Mouse (Mus musculus) thymus, postnatal 14 days (tissue): ENCODE measurements at regions not wholly inside any gene's neighbourhood (a gene's known extent, or its start where the extent isn't known, plus 50 kb on each side); places are given as distances from the start of the nearest gene placed in this dataset.

ENCODE experiments used
- DNase-seq: peaks from one replicate; pipeline ENCODE4 v3.0.0; 2021

- no peak for DNase-seq
Measured at GRCm38 (mm10) chr1:137926326-137926725, 249.2 kb downstream of the Ptprc start.

DNA sequence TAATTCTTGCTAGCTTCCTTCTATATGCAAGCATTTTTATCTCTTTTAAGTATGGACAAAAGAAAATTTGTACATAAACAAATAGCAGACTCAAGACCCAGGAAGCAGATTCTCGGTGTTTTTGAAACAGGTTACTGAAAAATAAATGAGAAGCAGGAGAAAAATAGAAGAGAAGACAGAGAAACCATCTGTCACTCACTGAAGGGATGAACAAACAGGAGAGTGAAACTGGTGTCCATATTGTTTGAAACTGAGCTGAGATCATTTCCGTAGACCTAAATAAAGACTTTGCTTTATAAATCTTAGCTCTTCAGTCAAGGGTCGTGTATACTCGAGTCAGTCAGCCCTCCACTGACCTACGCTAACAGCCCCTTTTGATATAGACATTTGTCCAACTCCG lies 251.4 kb downstream of the Ptprc start:
- no peak for DNase-seq

DNA sequence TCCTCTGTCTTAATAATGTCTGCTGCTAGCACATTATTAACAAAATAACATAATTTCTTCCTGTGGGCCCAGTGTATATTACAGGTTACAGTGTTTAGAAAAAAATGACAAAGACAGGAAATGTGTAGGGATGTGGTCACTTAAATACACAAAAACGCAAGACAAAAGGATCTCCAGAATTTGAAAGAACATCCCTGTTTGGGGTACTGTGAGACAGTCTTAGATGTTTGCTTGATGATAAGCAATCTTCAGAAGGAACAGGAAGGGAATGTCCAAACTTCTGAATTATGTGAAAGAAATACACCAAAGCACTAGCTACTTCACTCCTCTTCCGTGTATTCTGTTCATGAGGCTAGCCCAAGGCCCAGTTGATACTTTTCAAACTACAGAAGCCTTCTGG lies 251.8 kb downstream of the Ptprc start:
- DNase-seq = no peak

DNA sequence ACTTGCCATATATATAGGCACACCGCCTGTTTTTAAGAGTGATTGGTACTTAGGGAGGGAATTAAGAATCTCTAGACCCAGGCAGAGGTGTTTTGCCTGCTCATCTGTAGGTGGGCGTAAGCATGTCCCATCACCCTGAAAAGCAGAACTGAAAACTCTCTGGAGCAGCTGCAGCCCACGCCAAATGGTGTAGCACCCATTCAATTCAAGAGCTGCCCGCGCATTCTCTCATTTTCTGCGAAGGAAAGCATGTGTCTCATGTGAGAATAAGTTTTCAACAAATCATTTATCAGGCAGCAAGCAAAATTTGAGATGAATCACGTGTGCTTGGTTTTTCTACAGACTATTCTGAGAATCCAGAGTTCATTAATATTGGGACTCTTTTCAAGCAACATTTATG lies 252.7 kb downstream of the Ptprc start:
- peak; percentile 23 for DNase-seq

GRCm38 (mm10) chr1:137921592-137921991 lies 253.9 kb downstream of the Ptprc start:
- DNase-seq = peak; percentile 14

GRCm38 (mm10) chr1:137919739-137920563 lies 255.6 kb downstream of the Ptprc start:
- DNase-seq = peak; percentile 3

DNA sequence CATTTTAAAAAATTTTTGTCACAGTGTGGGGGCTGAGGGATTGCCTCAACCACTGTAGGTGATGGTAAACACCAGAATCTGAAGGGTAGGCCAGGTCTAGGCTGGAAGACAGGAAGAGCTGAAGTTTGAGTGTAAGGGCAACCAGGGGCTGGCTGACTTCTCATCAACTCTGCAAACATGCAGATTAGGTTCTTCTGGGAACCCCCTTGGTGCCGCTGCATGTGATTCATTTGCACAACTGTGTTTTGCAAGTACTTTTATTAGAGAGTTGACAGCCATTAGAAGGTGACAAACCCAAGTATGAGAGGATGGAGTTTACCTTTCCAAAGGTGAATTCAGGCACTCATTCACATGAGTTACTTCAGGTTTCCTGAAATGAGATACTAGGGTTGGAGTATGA lies 258.1 kb downstream of the Ptprc start:
- DNase-seq = peak; percentile 33

GRCm38 (mm10) chr1:137906883-137907282 lies 268.6 kb downstream of the Ptprc start:
- DNase-seq = no peak

GRCm38 (mm10) chr1:137906477-137906876 lies 269.0 kb downstream of the Ptprc start:
- DNase-seq = no peak

DNA sequence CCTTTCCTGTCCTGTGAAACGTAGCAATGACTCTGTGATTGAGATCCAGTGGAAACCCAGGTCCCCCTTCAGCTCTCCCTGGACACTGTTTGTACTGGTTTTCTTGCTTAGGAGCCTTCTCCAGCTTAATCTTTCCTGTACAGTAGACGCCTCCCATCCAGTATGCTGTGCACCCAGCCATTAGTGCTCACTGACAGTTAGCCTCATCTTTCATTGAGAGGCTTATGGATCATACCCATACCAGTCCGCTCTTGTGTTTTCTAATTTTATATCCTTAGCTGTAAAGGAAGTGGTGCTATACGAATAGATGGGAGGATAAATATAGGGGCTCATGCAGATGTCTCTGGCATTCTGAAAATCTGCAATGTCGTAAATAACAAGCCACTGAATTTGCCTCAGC lies 269.9 kb downstream of the Ptprc start:
- no peak for DNase-seq

GRCm38 (mm10) chr1:137903351-137903750 lies 272.2 kb downstream of the Ptprc start:
- no peak for DNase-seq

GRCm38 (mm10) chr1:137902859-137903258 lies 272.6 kb downstream of the Ptprc start:
- peak; percentile 32 for DNase-seq

- no peak for DNase-seq
Measured at GRCm38 (mm10) chr1:137901996-137902395, 273.5 kb downstream of the Ptprc start.

DNA sequence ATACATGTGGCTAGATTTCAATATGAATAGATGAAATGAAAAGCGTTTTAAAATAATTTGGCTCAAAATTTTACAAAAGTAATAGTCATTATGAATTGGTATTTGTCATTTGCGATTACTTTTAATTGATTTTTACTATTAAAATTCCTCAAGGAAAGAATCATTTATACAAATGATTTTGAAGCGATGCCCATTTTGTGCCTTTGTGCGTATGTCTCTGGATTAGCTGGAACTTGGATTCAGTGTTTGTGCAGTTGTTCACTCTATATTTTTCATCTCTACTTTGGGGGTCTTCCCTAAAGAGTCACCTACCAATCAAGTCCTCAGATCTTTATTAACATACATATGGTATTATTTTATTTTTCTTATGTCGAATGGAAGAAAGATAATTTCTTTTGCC lies 274.3 kb downstream of the Ptprc start:
- DNase-seq = no peak

GRCm38 (mm10) chr1:137900621-137901071 lies 274.9 kb downstream of the Ptprc start:
- peak; percentile 63 for DNase-seq

- peak; percentile 59 for DNase-seq
Measured at GRCm38 (mm10) chr1:137899916-137900601, 275.4 kb downstream of the Ptprc start.

DNA sequence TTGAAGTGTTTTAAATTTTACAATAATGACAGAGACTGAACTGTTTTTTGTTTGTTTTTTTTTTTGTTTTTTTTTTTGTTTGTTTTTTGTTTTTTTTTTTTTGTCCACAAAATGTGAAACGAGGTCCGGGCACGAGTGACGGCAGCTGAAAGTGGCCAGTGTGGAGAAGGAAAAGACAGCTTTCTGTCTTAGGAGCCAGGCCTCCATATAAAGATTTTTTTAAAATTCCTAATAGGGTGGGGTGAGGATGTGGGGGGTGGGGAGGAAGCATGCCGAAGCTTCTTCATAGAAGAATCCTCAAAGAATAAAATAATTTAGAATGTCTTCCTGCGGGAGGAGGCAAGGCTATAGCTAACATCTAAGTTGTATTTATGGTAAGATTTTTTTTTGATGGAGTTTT lies 276.2 kb downstream of the Ptprc start:
- peak; percentile 32 for DNase-seq

- DNase-seq = no peak
Measured at GRCm38 (mm10) chr1:137898891-137899290, 276.6 kb downstream of the Ptprc start.

GRCm38 (mm10) chr1:137898397-137898796 lies 277.1 kb downstream of the Ptprc start:
- DNase-seq = peak; percentile 93

DNA sequence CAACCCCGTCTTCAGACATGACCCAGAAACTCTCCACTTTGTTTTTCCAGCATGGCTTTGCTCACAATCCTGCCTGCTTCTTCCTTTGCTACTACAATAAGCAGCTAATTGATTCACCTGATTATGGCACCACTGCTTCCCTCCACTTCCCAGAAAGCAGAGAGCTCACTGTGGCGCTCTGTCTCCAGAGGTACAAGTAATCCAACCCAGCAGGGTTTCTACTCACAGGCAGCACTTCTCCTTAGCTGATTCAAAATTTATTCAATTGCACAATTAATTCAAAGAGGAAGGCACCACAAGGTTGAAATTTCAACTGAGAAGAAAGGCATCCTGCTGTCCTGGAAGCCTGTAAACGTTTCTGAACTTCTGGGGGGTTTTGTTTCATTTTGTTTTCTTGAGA lies 293.9 kb downstream of the Ptprc start:
- no peak for DNase-seq

GRCm38 (mm10) chr1:137874361-137874760 lies 301.1 kb downstream of the Ptprc start:
- DNase-seq = no peak

GRCm38 (mm10) chr1:137873628-137874027 lies 301.9 kb downstream of the Ptprc start:
- DNase-seq = no peak

- no peak for DNase-seq
Measured at GRCm38 (mm10) chr1:137865030-137865429, 310.5 kb downstream of the Ptprc start.

DNA sequence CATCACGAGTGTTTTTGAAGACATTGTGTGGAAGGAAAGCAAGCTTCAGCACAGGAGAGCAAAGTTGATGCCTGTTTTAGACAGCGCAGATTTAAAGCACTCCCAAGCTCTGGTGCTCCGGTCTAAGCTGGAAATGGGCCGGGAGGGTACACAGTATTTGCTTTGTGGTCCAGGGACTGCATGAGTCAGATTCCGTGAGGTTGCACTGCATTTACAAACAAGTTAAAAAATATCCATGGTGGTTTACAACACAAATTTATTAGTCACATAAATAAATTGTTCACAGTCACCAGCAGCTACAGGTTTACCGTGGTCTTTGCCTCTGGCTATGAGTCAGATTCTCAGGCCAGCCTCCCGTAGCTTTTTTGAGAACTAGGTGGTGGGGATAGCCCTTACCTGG lies 312.0 kb downstream of the Ptprc start:
- DNase-seq = no peak
